Mouse (Mus musculus): ENCODE data around the gene H2-D1.

- TF ChIP-seq CHD2 (IDR thresholded peaks at IDR 0.05; ENCODE audit: low read length), result no peak
- no peak for TF ChIP-seq CTCF (conservative IDR thresholded peaks at IDR 0.05 in 1 of 2, IDR thresholded peaks at IDR 0.05 in 1 of 2; ENCODE audit: low read depth in 2 of 2, low read length in 2 of 2)
- TF ChIP-seq HCFC1 (IDR thresholded peaks at IDR 0.05; ENCODE audit: low read depth, low read length), result no peak
- TF ChIP-seq POLR2A (IDR thresholded peaks at IDR 0.05; ENCODE audit: low read depth, low read length), result no peak
- no peak for TF ChIP-seq CHD1 (IDR thresholded peaks at IDR 0.05; ENCODE audit: low read depth, low read length)
- TF ChIP-seq NRF1 (IDR thresholded peaks at IDR 0.05; ENCODE audit: low read depth, low read length), result no peak
Observed at GRCm38 (mm10) chr17:35222299-35222698, 40.2 kb upstream of the H2-D1 start.

Measured in CH12.LX (cell line).